Mouse (Mus musculus): Measurements from ENCODE around the gene Galnt18. TPM values are rescaled to one million over a fixed set of nuclear protein-coding genes. Genes with fewer than 3 reads are reported as not detected.
A peak's percentile ranks its signal among the peaks of the same experiment; 100 is the strongest.

Gene Galnt18
- polyA plus RNA-seq, 2 experiments, result 1.0 to 1.1 TPM

DNA sequence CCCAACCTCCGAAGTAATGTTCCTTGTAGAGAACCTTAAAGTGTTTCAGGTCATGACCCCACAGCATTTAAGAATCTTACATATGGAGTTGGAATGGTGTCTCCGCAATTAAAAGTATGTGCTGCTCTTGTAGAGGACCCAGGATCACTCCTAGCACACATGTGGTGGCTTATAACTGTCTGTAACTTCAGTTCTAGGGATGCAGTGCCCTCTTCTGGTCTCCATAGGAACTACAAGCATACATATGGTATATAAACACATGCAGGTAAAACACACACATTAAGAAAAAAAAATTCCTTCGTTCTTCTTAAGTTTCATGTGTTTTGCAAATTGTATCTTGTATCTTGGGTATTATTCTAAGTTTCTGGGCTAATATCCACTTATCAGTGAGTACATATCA lies 99.7 kb downstream of the Galnt18 start:
- H3K36me3 ChIP-seq (replicated peaks; ENCODE audit: control insufficient read depth, insufficient read depth, low read depth), result no peaks in the 10 kb centered on the region
- H3K27ac ChIP-seq, result no peak overlapping the region
- H3K27me3 ChIP-seq (ENCODE audit: control insufficient read depth, insufficient read depth, low read length), result no peaks in the 10 kb centered on the region
- no peak for ATAC-seq (ENCODE audit: insufficient read depth)
- TF ChIP-seq EP300 (IDR thresholded peaks at IDR 0.05; ENCODE audit: low read depth) (no peak), CTCF (IDR thresholded peaks at IDR 0.05; ENCODE audit: low read depth) (peak; percentile 30; the same call in 1 of the 2 replicates)
- no peak overlapping the region for H3K4me3 ChIP-seq (ENCODE audit: insufficient read depth in 1 of 2, low read depth in 2 of 2, low read length in 2 of 2)
- WGBS (ENCODE audit: insufficient replicate concordance), result 73% methylated on average over 3 of the region's 3 CpGs
- H3K9me3 ChIP-seq (ENCODE audit: control insufficient read depth, low read length), result no peaks in the 10 kb centered on the region
- H3K4me1 ChIP-seq (replicated peaks; ENCODE audit: control insufficient read depth in 2 of 2, insufficient read depth in 2 of 2, low read length in 1 of 2), result no peaks in the 10 kb centered on the region
- no peak overlapping the region for H3K9ac ChIP-seq (replicated peaks)
- H3K4me2 ChIP-seq (ENCODE audit: low read depth), result no peak overlapping the region
- peak in 1 of 3 experiments; percentile 2 for DNase-seq (ENCODE audit: low read depth in 3 of 3, low spot score in 3 of 3)

DNA sequence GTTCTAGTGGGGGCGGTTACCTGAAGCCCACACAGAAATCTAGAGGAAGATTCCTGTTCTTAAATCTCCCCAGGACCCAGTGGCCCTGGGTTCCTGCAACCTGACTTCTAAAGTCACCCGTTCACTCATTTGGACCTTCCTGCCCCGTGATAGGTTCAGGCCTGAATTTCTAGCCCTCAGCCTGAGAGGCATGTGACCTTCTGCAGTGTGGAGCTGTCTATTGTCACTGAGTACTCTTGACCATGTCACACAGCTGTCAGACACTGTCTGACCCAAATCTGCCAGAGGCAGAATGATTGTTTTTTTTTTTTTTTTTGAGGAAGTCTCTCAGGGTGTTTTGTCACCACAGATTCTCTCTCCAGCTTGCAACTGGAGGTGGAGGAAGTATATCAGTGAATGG lies 103.3 kb downstream of the Galnt18 start:
- no peak for TF ChIP-seq EP300 (IDR thresholded peaks at IDR 0.05; ENCODE audit: low read depth)
- no peak for TF ChIP-seq CTCF (IDR thresholded peaks at IDR 0.05; ENCODE audit: low read depth)
- 59% methylated on average over 3 of the region's 3 CpGs for WGBS (ENCODE audit: insufficient replicate concordance)
- no peak for DNase-seq (ENCODE audit: low read depth in 3 of 3, low spot score in 3 of 3)
- H3K9ac ChIP-seq (replicated peaks), result no peak overlapping the region
- no peak overlapping the region for H3K27ac ChIP-seq
- no peaks in the 10 kb centered on the region for H3K9me3 ChIP-seq (ENCODE audit: control insufficient read depth, low read length)
- no peaks in the 10 kb centered on the region for H3K4me1 ChIP-seq (replicated peaks; ENCODE audit: control insufficient read depth in 2 of 2, insufficient read depth in 2 of 2, low read length in 1 of 2)
- H3K36me3 ChIP-seq (replicated peaks; ENCODE audit: control insufficient read depth, insufficient read depth, low read depth), result no peaks in the 10 kb centered on the region
- no peak for ATAC-seq (ENCODE audit: insufficient read depth)
- no peak overlapping the region for H3K4me3 ChIP-seq (ENCODE audit: insufficient read depth in 1 of 2, low read depth in 2 of 2, low read length in 2 of 2)
- no peaks in the 10 kb centered on the region for H3K27me3 ChIP-seq (ENCODE audit: control insufficient read depth, insufficient read depth, low read length)
- H3K4me2 ChIP-seq (ENCODE audit: low read depth), result no peak overlapping the region

DNA sequence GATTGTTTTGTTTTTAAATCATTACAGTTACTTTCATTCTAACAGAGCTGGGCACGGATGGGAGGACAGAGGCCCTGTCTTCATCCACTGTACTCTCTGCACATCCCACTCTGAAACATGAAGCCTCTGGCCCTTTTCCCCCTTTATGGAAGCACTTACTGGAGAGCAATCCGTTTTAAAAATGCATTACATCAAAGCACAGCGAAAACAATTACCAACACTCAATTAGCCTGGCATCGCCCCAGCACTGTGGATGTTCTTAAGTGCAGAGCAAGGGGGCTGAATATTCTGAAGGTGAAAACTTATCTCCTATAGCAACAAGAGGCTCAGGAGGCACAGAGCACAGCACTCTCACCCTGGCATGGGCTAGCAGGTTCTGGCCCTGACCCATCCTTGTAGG lies 107.3 kb downstream of the Galnt18 start:
- Histone ChIP-seq H3K27ac (no peak overlapping the region), H3K9me3 (ENCODE audit: control insufficient read depth, low read length) (no peaks in the 10 kb centered on the region), H3K4me3 (ENCODE audit: insufficient read depth in 1 of 2, low read depth in 2 of 2, low read length in 2 of 2) (no peak overlapping the region), H3K27me3 (ENCODE audit: control insufficient read depth, insufficient read depth, low read length) (no peaks in the 10 kb centered on the region), H3K9ac (replicated peaks) (no peak overlapping the region), H3K4me1 (replicated peaks; ENCODE audit: control insufficient read depth in 2 of 2, insufficient read depth in 2 of 2, low read length in 1 of 2) (no peaks in the 10 kb centered on the region), H3K4me2 (ENCODE audit: low read depth) (no peak overlapping the region), H3K36me3 (replicated peaks; ENCODE audit: control insufficient read depth, insufficient read depth, low read depth) (no peaks in the 10 kb centered on the region)
- TF ChIP-seq CTCF (IDR thresholded peaks at IDR 0.05; ENCODE audit: low read depth), result no peak
- TF ChIP-seq EP300 (IDR thresholded peaks at IDR 0.05; ENCODE audit: low read depth), result no peak
- no peak for ATAC-seq (ENCODE audit: insufficient read depth)
- no peak for DNase-seq (ENCODE audit: low read depth in 3 of 3, low spot score in 3 of 3)
- 57% methylated on average over 4 of the region's 4 CpGs for WGBS (ENCODE audit: insufficient replicate concordance)

DNA sequence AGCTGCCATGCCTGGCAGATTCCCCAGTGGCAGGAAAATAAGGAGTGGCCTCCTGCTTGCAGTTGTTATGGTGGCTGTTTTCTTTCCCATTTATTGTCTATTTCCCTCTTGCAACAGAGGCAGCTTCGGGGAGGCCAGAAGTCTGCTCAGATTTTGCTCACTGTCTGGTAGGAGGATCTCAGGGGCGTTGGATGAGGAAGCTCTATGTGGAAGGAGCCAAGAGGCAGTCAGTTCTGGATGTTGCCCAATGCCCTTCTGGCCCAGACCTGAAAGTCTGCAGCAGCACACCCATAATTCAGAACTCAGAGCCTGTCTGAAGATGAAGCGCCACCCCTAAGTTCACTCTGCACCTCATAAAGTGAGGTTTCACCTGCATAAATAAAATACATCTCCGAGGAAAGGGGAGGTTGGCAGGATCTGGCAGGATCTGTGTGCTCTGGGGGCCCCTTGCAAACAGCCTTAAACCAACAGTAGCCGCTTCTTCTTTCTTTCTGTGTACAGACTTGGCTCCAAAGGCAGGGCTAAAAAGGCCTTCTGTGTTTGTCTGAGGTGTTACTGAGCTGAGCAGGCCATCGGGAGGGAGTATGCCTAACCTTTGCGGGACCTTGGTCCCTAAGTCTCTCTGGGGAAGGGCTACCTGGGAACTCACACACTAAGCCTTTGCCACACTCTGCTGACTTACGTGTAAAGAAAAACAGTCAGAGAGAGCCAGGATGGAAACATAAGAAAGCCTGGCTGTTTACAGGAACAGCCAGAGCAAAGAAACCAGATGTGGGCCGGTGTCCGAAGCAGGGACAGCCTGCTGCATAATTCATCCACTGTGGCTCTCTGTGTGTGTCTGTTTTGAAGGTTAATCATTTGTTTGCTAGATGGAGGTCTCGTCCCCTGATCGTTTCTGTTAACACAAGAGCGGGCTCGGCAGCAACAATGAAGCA lies 116.4 kb downstream of the Galnt18 start:
- Histone ChIP-seq H3K4me2 (ENCODE audit: low read depth) (no peak overlapping the region), H3K4me1 (replicated peaks; ENCODE audit: control insufficient read depth in 2 of 2, insufficient read depth in 2 of 2, low read length in 1 of 2) (no peaks in the 10 kb centered on the region), H3K36me3 (replicated peaks; ENCODE audit: control insufficient read depth, insufficient read depth, low read depth) (no peaks in the 10 kb centered on the region), H3K27ac (no peak overlapping the region), H3K4me3 (ENCODE audit: insufficient read depth in 1 of 2, low read depth in 2 of 2, low read length in 2 of 2) (no peak overlapping the region), H3K9me3 (ENCODE audit: control insufficient read depth, low read length) (no peaks in the 10 kb centered on the region), H3K9ac (replicated peaks) (no peak overlapping the region), H3K27me3 (ENCODE audit: control insufficient read depth, insufficient read depth, low read length) (no peaks in the 10 kb centered on the region)
- TF ChIP-seq CTCF (IDR thresholded peaks at IDR 0.05; ENCODE audit: low read depth) (no peak), EP300 (IDR thresholded peaks at IDR 0.05; ENCODE audit: low read depth) (no peak)
- ATAC-seq (ENCODE audit: insufficient read depth), result no peak
- WGBS (ENCODE audit: insufficient replicate concordance), result 53% methylated on average over 14 of the region's 14 CpGs
- no peak for DNase-seq (ENCODE audit: low read depth in 3 of 3, low spot score in 3 of 3)

DNA sequence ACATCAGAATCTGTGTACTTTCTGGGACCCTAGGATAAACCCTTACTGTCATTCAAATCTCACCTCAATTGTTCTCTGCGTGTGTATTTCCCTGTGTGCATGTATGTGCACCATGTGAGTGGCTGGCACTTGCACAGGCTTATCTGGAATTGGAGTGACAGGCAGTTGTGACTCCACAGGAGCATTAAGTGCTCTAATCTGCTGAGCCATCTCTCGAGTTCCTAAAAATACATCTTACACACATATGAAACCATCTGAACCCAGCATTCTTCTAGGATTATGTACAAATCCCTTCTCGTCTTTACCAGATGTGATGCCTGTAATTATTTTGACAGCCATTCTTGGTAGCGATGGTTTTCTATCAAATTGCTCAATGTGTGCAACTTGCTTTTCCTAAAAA lies 121.2 kb downstream of the Galnt18 start:
- Histone ChIP-seq H3K27me3 (ENCODE audit: control insufficient read depth, insufficient read depth, low read length) (no peaks in the 10 kb centered on the region), H3K4me2 (ENCODE audit: low read depth) (no peak overlapping the region), H3K4me3 (ENCODE audit: insufficient read depth in 1 of 2, low read depth in 2 of 2, low read length in 2 of 2) (no peak overlapping the region), H3K9ac (replicated peaks) (no peak overlapping the region), H3K36me3 (replicated peaks; ENCODE audit: control insufficient read depth, insufficient read depth, low read depth) (no peaks in the 10 kb centered on the region), H3K4me1 (replicated peaks; ENCODE audit: control insufficient read depth in 2 of 2, insufficient read depth in 2 of 2, low read length in 1 of 2) (no peaks in the 10 kb centered on the region), H3K9me3 (ENCODE audit: control insufficient read depth, low read length) (no peaks in the 10 kb centered on the region), H3K27ac (no peak overlapping the region)
- no peak for DNase-seq (ENCODE audit: low read depth in 3 of 3, low spot score in 3 of 3)
- 52% methylated on average over 4 of the region's 4 CpGs for WGBS (ENCODE audit: insufficient replicate concordance)
- no peak for ATAC-seq (ENCODE audit: insufficient read depth)
- no peak for TF ChIP-seq EP300 (IDR thresholded peaks at IDR 0.05; ENCODE audit: low read depth)
- no peak for TF ChIP-seq CTCF (IDR thresholded peaks at IDR 0.05; ENCODE audit: low read depth)

All from liver, embryonic 14.5 days (tissue).